Mouse (Mus musculus): ENCODE results near the gene Afap1l2.

DNA sequence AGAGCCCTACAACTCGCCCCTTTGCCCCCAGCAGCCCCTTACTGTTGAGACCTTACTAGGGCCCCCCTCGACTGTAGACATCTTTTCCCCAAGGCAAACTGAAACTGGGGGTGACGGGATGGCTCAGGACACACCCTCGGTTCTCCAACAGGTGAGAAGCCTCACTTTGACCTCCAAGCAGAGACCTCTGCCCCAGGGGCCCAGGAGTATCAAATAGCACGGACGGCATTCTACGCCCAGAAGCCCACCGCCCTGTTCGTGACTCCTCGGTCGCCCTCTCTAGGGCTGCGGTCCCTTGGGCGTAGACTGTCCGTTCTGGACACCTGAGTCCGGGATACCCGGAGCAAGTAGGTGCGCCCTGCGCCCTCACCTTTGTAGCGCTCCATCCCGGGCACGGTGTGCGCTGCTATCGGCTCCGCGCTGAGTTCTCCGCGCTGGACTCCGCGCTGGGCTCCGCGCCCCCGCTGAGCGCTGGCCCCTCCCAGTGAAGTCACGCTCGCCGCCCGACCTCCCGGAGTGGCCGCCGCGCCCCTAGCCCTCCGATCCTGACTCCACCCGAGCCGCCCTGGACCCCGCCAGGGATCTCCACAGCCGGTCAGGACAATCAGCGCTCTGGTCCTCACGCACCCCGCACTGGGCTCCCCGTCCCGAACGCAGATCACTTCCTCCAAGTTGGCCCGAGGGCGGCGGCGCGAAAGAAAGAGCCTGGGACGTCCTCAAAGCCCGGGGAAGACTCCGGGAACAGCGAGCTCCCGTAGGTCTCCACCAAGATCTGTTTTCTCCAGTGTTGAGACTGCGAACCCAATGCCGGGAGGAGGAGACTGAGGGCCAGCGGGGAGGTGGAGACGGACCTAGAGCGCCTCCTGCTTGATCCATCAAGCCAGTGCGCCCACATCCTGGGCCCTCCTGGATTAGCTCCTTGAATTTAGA is at the start of gene Afap1l2:
- TF ChIP-seq EP300 (IDR thresholded peaks at IDR 0.05) (no peak), CTCF (IDR thresholded peaks at IDR 0.05) (peak; percentile 73)

All from lung, postnatal 0 days (tissue).